Mouse (Mus musculus) A20 (cell line): ENCODE data around the gene Barhl1.

ENCODE experiments used
- DNase-seq: peaks from one replicate; pipeline ENCODE4 v3.0.0-alpha.2; 2011; ENCODE audit warnings: low read depth, low spot score

Gene Barhl1

GRCm38 (mm10) chr2:28860678-28861423, 55.6 kb downstream of the Barhl1 start:
- no peak for DNase-seq

DNA sequence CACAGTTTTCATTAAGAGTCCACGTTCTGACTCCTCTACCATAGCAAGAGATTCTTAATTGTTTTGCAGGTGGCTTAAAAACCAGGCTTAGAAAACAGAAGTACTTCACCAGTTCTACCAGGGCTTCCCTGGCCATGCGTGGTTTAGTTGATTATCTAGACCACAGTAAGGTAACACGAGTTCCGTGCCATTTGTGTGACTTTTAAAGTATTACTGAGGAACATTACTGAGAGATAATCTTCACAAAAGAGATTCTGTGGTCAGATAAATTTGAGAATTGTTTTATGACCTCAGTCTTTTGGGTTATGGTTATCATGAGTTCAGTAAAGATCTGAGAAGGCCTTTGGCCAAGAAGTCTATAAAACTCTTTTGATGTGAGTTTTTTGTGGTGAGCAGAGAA, 57.2 kb downstream of the Barhl1 start:
- DNase-seq, result no peak
